In genomic region chr7:43311632-43312031, GRCm38 (mm10) we compare ENCODE assay signal across 8 mouse cellular contexts. TPM values are rescaled to one million over a fixed set of nuclear protein-coding genes. Genes with fewer than 3 reads are reported as not detected.
A peak's percentile ranks its signal among the peaks of the same experiment; 100 is the strongest.
DNase-seq lines count a peak whose midpoint lies in the region; ATAC-seq and TF ChIP-seq lines count a peak whose summit lies in the region.

No protein-coding gene starts in this region.

- no peaks in the 10 kb centered on the region for H3K27me3 ChIP-seq in cerebellum, adult 2 months (ENCODE audit: control insufficient read depth, insufficient read depth, low read length)
- H3K27me3 ChIP-seq in embryonic facial prominence, embryonic 12.5 days, result no peaks in the 10 kb centered on the region
- H3K27me3 ChIP-seq in hindbrain, embryonic 15.5 days, result no peaks in the 10 kb centered on the region
- no peaks in the 10 kb centered on the region for H3K27me3 ChIP-seq in lung, postnatal 0 days (replicated peaks; ENCODE audit: insufficient read depth, low read length)

- no peak for TF ChIP-seq CTCF in cerebellum, adult 2 months (IDR thresholded peaks at IDR 0.05; ENCODE audit: borderline replicate concordance, insufficient read depth, low read depth, low read length)
- TF ChIP-seq CTCF in lung, postnatal 0 days (IDR thresholded peaks at IDR 0.05), result no peak

- H3K9ac ChIP-seq in embryonic facial prominence, embryonic 12.5 days, result no peak overlapping the region
- H3K9ac ChIP-seq in hindbrain, embryonic 15.5 days, result peak overlapping the region; percentile 88; the same call in 1 of the 2 replicates
- H3K9ac ChIP-seq in lung, postnatal 0 days (replicated peaks; ENCODE audit: low read depth), result peak overlapping the region; percentile 82; the same call in 1 of the 2 replicates

- no peaks in the 10 kb centered on the region for H3K4me1 ChIP-seq in cerebellum, adult 2 months (ENCODE audit: control insufficient read depth, insufficient read depth, low read length)
- peaks cover 8% of the 10 kb centered on the region; the same call in 1 of the 2 replicates for H3K4me1 ChIP-seq in embryonic facial prominence, embryonic 12.5 days
- peaks cover 22% of the 10 kb centered on the region for H3K4me1 ChIP-seq in hindbrain, embryonic 15.5 days (replicated peaks)
- H3K4me1 ChIP-seq in lung, postnatal 0 days (ENCODE audit: insufficient read depth, low read depth, low read length), result peaks cover 16% of the 10 kb centered on the region; the same call in 1 of the 2 replicates

- H3K27ac ChIP-seq in cerebellum, adult 2 months (ENCODE audit: insufficient read depth, low read length), result no peak overlapping the region
- H3K27ac ChIP-seq in embryonic facial prominence, embryonic 12.5 days, result no peak overlapping the region
- H3K27ac ChIP-seq in hindbrain, embryonic 15.5 days (replicated peaks), result no peak overlapping the region
- no peak overlapping the region for H3K27ac ChIP-seq in lung, postnatal 0 days (ENCODE audit: low read length)

- ATAC-seq in embryonic facial prominence, embryonic 12.5 days (ENCODE audit: insufficient number of reproducible peaks, insufficient read depth, low FRiP score, low TSS enrichment), result no peak
- no peak for ATAC-seq in hindbrain, embryonic 15.5 days (ENCODE audit: low FRiP score, low read depth)
- no peak for ATAC-seq in lung, postnatal 0 days

- peak overlapping the region; percentile 71 for H3K4me2 ChIP-seq in embryonic facial prominence, embryonic 12.5 days (replicated peaks)
- H3K4me2 ChIP-seq in hindbrain, embryonic 15.5 days, result peak overlapping the region; percentile 66
- H3K4me2 ChIP-seq in lung, postnatal 0 days (replicated peaks; ENCODE audit: low read depth, low read length), result peak overlapping the region; percentile 84; the same call in 1 of the 2 replicates

- WGBS in cerebellum, adult 2 months, result 62% methylated on average over 6 of the region's 6 CpGs
- WGBS in embryonic facial prominence, embryonic 12.5 days, result 78% methylated on average over 6 of the region's 6 CpGs
- 87% methylated on average over 6 of the region's 6 CpGs for WGBS in hindbrain, embryonic 15.5 days
- WGBS in lung, postnatal 0 days, result 56% methylated on average over 6 of the region's 6 CpGs

- DNase-seq in cerebellum, adult 2 months, result no peak
- no peak for DNase-seq in cerebellum, postnatal 14 days
- DNase-seq in lung, postnatal 0 days (ENCODE audit: low spot score), result peak; percentile 24
- DNase-seq in right cerebral cortex, postnatal 14 days, result no peak
- no peak for DNase-seq in layer of hippocampus, postnatal 25 days (ENCODE audit: extremely low spot score in 1 of 2, low spot score in 1 of 2)
- no peak for DNase-seq in testis, postnatal 10 days (ENCODE audit: low spot score)

- no peaks in the 10 kb centered on the region for H3K9me3 ChIP-seq in embryonic facial prominence, embryonic 12.5 days
- H3K9me3 ChIP-seq in hindbrain, embryonic 15.5 days, result no peaks in the 10 kb centered on the region
- H3K9me3 ChIP-seq in lung, postnatal 0 days (ENCODE audit: low read length), result no peaks in the 10 kb centered on the region

- peak overlapping the region; percentile 4 for H3K4me3 ChIP-seq in cerebellum, adult 2 months (replicated peaks; ENCODE audit: insufficient read depth, low read depth, low read length)
- peak overlapping the region; percentile 79 for H3K4me3 ChIP-seq in embryonic facial prominence, embryonic 12.5 days
- H3K4me3 ChIP-seq in hindbrain, embryonic 15.5 days, result peak overlapping the region; percentile 71
- H3K4me3 ChIP-seq in lung, postnatal 0 days (ENCODE audit: low read depth, low read length), result no peak overlapping the region

- H3K36me3 ChIP-seq in embryonic facial prominence, embryonic 12.5 days, result peaks cover 26% of the 10 kb centered on the region; the same call in 1 of the 2 replicates
- H3K36me3 ChIP-seq in hindbrain, embryonic 15.5 days, result peaks cover 35% of the 10 kb centered on the region
- no peaks in the 10 kb centered on the region; the same call in 1 of the 2 replicates for H3K36me3 ChIP-seq in lung, postnatal 0 days (ENCODE audit: insufficient read depth, low read length)

- TF ChIP-seq POLR2A in cerebellum, adult 2 months (IDR thresholded peaks at IDR 0.05; ENCODE audit: borderline replicate concordance, insufficient read depth, low read length), result no peak

- TF ChIP-seq EP300 in lung, postnatal 0 days (IDR thresholded peaks at IDR 0.05), result 0 out of 2 replicates have a peak, but pooled peaks have one; percentile 13

RNA-seq across cellular contexts. Expression of gene Zfp715, which starts 1.5 kb away (rescaled TPM):
- polyA plus RNA-seq in cerebellum, adult 2 months (2012; rRNA removed), result 17.1 and 19.5 TPM in 2 replicates
- polyA plus RNA-seq in embryonic facial prominence, embryonic 12.5 days (2016; fragmentation: Nextera tagmentation; extraction: Ambion mirVana), result 15.5 and 16.1 TPM in 2 replicates
- polyA plus RNA-seq in hindbrain, embryonic 15.5 days (2015; fragmentation: Nextera tagmentation; extraction: Ambion mirVana), result 18.8 and 21.0 TPM in 2 replicates
- polyA plus RNA-seq in lung, postnatal 0 days (2015; fragmentation: Nextera tagmentation; extraction: Ambion mirVana), result 9.7 and 10.5 TPM in 2 replicates
- 10 to 100 TPM; 24.1 to 24.4 TPM for total RNA-seq in layer of hippocampus, postnatal 25 days (2021)

RNA-seq across cellular contexts. Expression of gene Siglecf, which starts 39.5 kb away (rescaled TPM):
- 0.14 and 0.31 TPM in 2 replicates for polyA plus RNA-seq in cerebellum, adult 2 months (2012; rRNA removed)
- 0.10 and 0.37 TPM in 2 replicates for polyA plus RNA-seq in embryonic facial prominence, embryonic 12.5 days (2016; fragmentation: Nextera tagmentation; extraction: Ambion mirVana)
- 0.30 and 0.38 TPM in 2 replicates for polyA plus RNA-seq in hindbrain, embryonic 15.5 days (2015; fragmentation: Nextera tagmentation; extraction: Ambion mirVana)
- polyA plus RNA-seq in lung, postnatal 0 days (2015; fragmentation: Nextera tagmentation; extraction: Ambion mirVana), result 0.88 and 0.98 TPM in 2 replicates
- total RNA-seq in layer of hippocampus, postnatal 25 days (2021), result under 1 TPM; 0.66 to 0.73 TPM
